Mouse (Mus musculus): ENCODE measurements around the gene Ndrg3. TPM values are rescaled to one million over a fixed set of nuclear protein-coding genes. Genes with fewer than 3 reads are reported as not detected.

Ndrg3 gene
- polyA plus RNA-seq, 1 experiment: 3.3 TPM

GRCm38 (mm10) chr2:156974967-156975366 is 16.9 kb downstream of the Ndrg3 start:
- no peaks in the 10 kb centered on the region for H3K27me3 ChIP-seq (replicated peaks)
- TF ChIP-seq FLI1 (IDR thresholded peaks at IDR 0.05; ENCODE audit: low read length): no peak
- TF ChIP-seq GATA1 (IDR thresholded peaks at IDR 0.05; ENCODE audit: borderline replicate concordance, low read length): no peak
- H3K9me3 ChIP-seq: no peaks in the 10 kb centered on the region
- H3K4me1 ChIP-seq: peaks cover 80% of the 10 kb centered on the region
- peaks cover 36% of the 10 kb centered on the region for H3K36me3 ChIP-seq (replicated peaks; ENCODE audit: low read length)
- peak overlapping the region; percentile 76 for H3K4me3 ChIP-seq (replicated peaks)

- H3K9me3 ChIP-seq: no peaks in the 10 kb centered on the region
- H3K36me3 ChIP-seq (replicated peaks; ENCODE audit: low read length): peaks cover 46% of the 10 kb centered on the region
- no peak overlapping the region for H3K4me3 ChIP-seq (replicated peaks)
- H3K4me1 ChIP-seq: peaks cover 89% of the 10 kb centered on the region
- TF ChIP-seq GATA1 (IDR thresholded peaks at IDR 0.05; ENCODE audit: borderline replicate concordance, low read length) (no peak), FLI1 (IDR thresholded peaks at IDR 0.05; ENCODE audit: low read length) (no peak)
- no peaks in the 10 kb centered on the region for H3K27me3 ChIP-seq (replicated peaks)
Measured at GRCm38 (mm10) chr2:156973316-156974100, 18.3 kb downstream of the Ndrg3 start.

GRCm38 (mm10) chr2:156970253-156970652 is 21.6 kb downstream of the Ndrg3 start:
- H3K4me3 ChIP-seq (replicated peaks): no peak overlapping the region
- H3K9me3 ChIP-seq: no peaks in the 10 kb centered on the region
- no peaks in the 10 kb centered on the region for H3K27me3 ChIP-seq (replicated peaks)
- H3K36me3 ChIP-seq (replicated peaks; ENCODE audit: low read length): peaks cover 50% of the 10 kb centered on the region
- peaks cover 80% of the 10 kb centered on the region for H3K4me1 ChIP-seq
- TF ChIP-seq FLI1 (IDR thresholded peaks at IDR 0.05; ENCODE audit: low read length) (no peak), GATA1 (IDR thresholded peaks at IDR 0.05; ENCODE audit: borderline replicate concordance, low read length) (no peak)

- Histone ChIP-seq H3K36me3 (replicated peaks; ENCODE audit: low read length) (peaks cover 62% of the 10 kb centered on the region), H3K9me3 (no peaks in the 10 kb centered on the region)
- TF ChIP-seq GATA1 (IDR thresholded peaks at IDR 0.05; ENCODE audit: borderline replicate concordance, low read length) (no peak), FLI1 (IDR thresholded peaks at IDR 0.05; ENCODE audit: low read length) (no peak)
Measured at GRCm38 (mm10) chr2:156968501-156968900, 23.4 kb downstream of the Ndrg3 start.

GRCm38 (mm10) chr2:156967388-156967787 is 24.5 kb downstream of the Ndrg3 start:
- Histone ChIP-seq H3K9me3 (no peaks in the 10 kb centered on the region), H3K4me3 (replicated peaks) (peak overlapping the region; percentile 7), H3K27me3 (replicated peaks) (no peaks in the 10 kb centered on the region), H3K4me1 (peaks cover 72% of the 10 kb centered on the region), H3K36me3 (replicated peaks; ENCODE audit: low read length) (peaks cover 57% of the 10 kb centered on the region)
- TF ChIP-seq GATA1 (IDR thresholded peaks at IDR 0.05; ENCODE audit: borderline replicate concordance, low read length): no peak
- TF ChIP-seq FLI1 (IDR thresholded peaks at IDR 0.05; ENCODE audit: low read length): no peak

More at GRCm38 (mm10) chr2:156968501-156968900, 23.4 kb downstream of the Ndrg3 start:
- no peak overlapping the region for H3K4me3 ChIP-seq (replicated peaks)
- peaks cover 78% of the 10 kb centered on the region for H3K4me1 ChIP-seq
- H3K27me3 ChIP-seq (replicated peaks): no peaks in the 10 kb centered on the region

- H3K27me3 ChIP-seq (replicated peaks): no peaks in the 10 kb centered on the region
- H3K4me3 ChIP-seq (replicated peaks): no peak overlapping the region
- H3K4me1 ChIP-seq: peaks cover 68% of the 10 kb centered on the region
- TF ChIP-seq GATA1 (IDR thresholded peaks at IDR 0.05; ENCODE audit: borderline replicate concordance, low read length) (no peak), FLI1 (IDR thresholded peaks at IDR 0.05; ENCODE audit: low read length) (no peak)
- H3K9me3 ChIP-seq: no peaks in the 10 kb centered on the region
- peaks cover 49% of the 10 kb centered on the region for H3K36me3 ChIP-seq (replicated peaks; ENCODE audit: low read length)
Measured at GRCm38 (mm10) chr2:156963891-156964290, 28.0 kb downstream of the Ndrg3 start.

GRCm38 (mm10) chr2:156958496-156959252 is 33.2 kb downstream of the Ndrg3 start:
- Histone ChIP-seq H3K27me3 (replicated peaks) (no peaks in the 10 kb centered on the region), H3K9me3 (no peaks in the 10 kb centered on the region), H3K4me3 (replicated peaks) (no peak overlapping the region), H3K4me1 (peaks cover 49% of the 10 kb centered on the region), H3K36me3 (replicated peaks; ENCODE audit: low read length) (peaks cover 53% of the 10 kb centered on the region)
- no peak for TF ChIP-seq GATA1 (IDR thresholded peaks at IDR 0.05; ENCODE audit: borderline replicate concordance, low read length)
- no peak for TF ChIP-seq FLI1 (IDR thresholded peaks at IDR 0.05; ENCODE audit: low read length)

GRCm38 (mm10) chr2:156957035-156957434 is 34.8 kb downstream of the Ndrg3 start:
- TF ChIP-seq FLI1 (IDR thresholded peaks at IDR 0.05; ENCODE audit: low read length): no peak

GRCm38 (mm10) chr2:156956306-156956705 is 35.5 kb downstream of the Ndrg3 start:
- no peak for TF ChIP-seq GATA1 (IDR thresholded peaks at IDR 0.05; ENCODE audit: borderline replicate concordance, low read length)
- no peak for TF ChIP-seq FLI1 (IDR thresholded peaks at IDR 0.05; ENCODE audit: low read length)
- no peaks in the 10 kb centered on the region for H3K9me3 ChIP-seq
- peaks cover 56% of the 10 kb centered on the region for H3K36me3 ChIP-seq (replicated peaks; ENCODE audit: low read length)
- no peaks in the 10 kb centered on the region for H3K27me3 ChIP-seq (replicated peaks)
- peaks cover 38% of the 10 kb centered on the region for H3K4me1 ChIP-seq
- no peak overlapping the region for H3K4me3 ChIP-seq (replicated peaks)

More at GRCm38 (mm10) chr2:156957035-156957434, 34.8 kb downstream of the Ndrg3 start:
- H3K4me1 ChIP-seq: peaks cover 45% of the 10 kb centered on the region
- H3K4me3 ChIP-seq (replicated peaks): no peak overlapping the region
- H3K9me3 ChIP-seq: no peaks in the 10 kb centered on the region
- H3K27me3 ChIP-seq (replicated peaks): no peaks in the 10 kb centered on the region
- peaks cover 57% of the 10 kb centered on the region for H3K36me3 ChIP-seq (replicated peaks; ENCODE audit: low read length)

GRCm38 (mm10) chr2:156954463-156954862 is 37.4 kb downstream of the Ndrg3 start:
- H3K36me3 ChIP-seq (replicated peaks; ENCODE audit: low read length): peaks cover 73% of the 10 kb centered on the region
- H3K27me3 ChIP-seq (replicated peaks): no peaks in the 10 kb centered on the region
- H3K4me3 ChIP-seq (replicated peaks): no peak overlapping the region
- no peaks in the 10 kb centered on the region for H3K9me3 ChIP-seq
- TF ChIP-seq GATA1 (IDR thresholded peaks at IDR 0.05; ENCODE audit: borderline replicate concordance, low read length) (no peak), FLI1 (IDR thresholded peaks at IDR 0.05; ENCODE audit: low read length) (no peak)
- peaks cover 25% of the 10 kb centered on the region for H3K4me1 ChIP-seq
